Mouse (Mus musculus) ES-Bruce4 (cell line): ENCODE results near the gene Unc13b.

ENCODE experiments used
- CTCF ChIP-seq: IDR thresholded peaks from one replicate; pipeline ENCODE4 v1.8.1; 2011; ENCODE audit warnings: low read depth, low read length
- EP300 ChIP-seq: IDR thresholded peaks from 2 replicates; pipeline ENCODE4 v1.6.1; 2011; ENCODE audit warnings: low read depth, low read length; ENCODE audit not compliant: insufficient read depth
- POLR2A ChIP-seq: IDR thresholded peaks from one replicate; pipeline ENCODE4 v1.8.1; 2011; ENCODE audit warnings: low read length; ENCODE audit not compliant: insufficient read depth

GRCm38 (mm10) chr4:43266146-43266545, 207.4 kb downstream of the Unc13b start:
- no peak for TF ChIP-seq CTCF
- no peak for TF ChIP-seq EP300
- no peak for TF ChIP-seq POLR2A
